Mouse (Mus musculus) lung, embryonic 16.5 days (tissue): ENCODE measurements around the gene Grb10. TPM values are rescaled to one million over a fixed set of nuclear protein-coding genes. Genes with fewer than 3 reads are reported as not detected.
A peak's percentile ranks its signal among the peaks of the same experiment; 100 is the strongest.

Experiments used
- ATAC-seq: fragments of 200-750 bp; cut with Nextera tagmentation; 2 replicates; pipeline ENCODE4 v1.8.0; 2017; ENCODE audit warnings: low read depth, mild to moderate bottlenecking, moderate library complexity
- H3K27ac ChIP-seq: fragments of 300-500 bp; sonication (generic); 2 replicates; pipeline ENCODE4 v1.5.1; 2014; ENCODE audit warnings: mild to moderate bottlenecking, control low read depth, low read length
- H3K27me3 ChIP-seq: fragments of 300-500 bp; sonication (generic); 2 replicates; pipeline ENCODE4 v1.6.1; 2014; ENCODE audit warnings: low read depth, low read length, mixed read lengths; ENCODE audit not compliant: control insufficient read depth, insufficient read depth
- H3K36me3 ChIP-seq: fragments of 300-500 bp; sonication (generic); 2 replicates; pipeline ENCODE4 v1.6.1; 2014; ENCODE audit warnings: low read length; ENCODE audit not compliant: control insufficient read depth, insufficient read depth
- H3K4me1 ChIP-seq: fragments of 300-500 bp; sonication (generic); replicated peaks from 2 replicates; pipeline ENCODE4 v1.6.1; 2014; ENCODE audit warnings: low read length, mixed read lengths; ENCODE audit not compliant: control insufficient read depth, insufficient read depth
- H3K4me2 ChIP-seq: fragments of 300-500 bp; sonication (generic); 2 replicates; pipeline ENCODE4 v1.6.1; 2014; ENCODE audit warnings: low read depth, low read length, control low read depth
- H3K4me3 ChIP-seq: fragments of 300-500 bp; sonication (generic); 2 replicates; pipeline ENCODE4 v1.5.1; 2014; ENCODE audit warnings: mild to moderate bottlenecking, low read length, control low read depth
- H3K9ac ChIP-seq: fragments of 300-500 bp; sonication (generic); 2 replicates; pipeline ENCODE4 v1.6.1; 2014; ENCODE audit warnings: low read length, control low read depth
- H3K9me3 ChIP-seq: fragments of 300-500 bp; sonication (generic); 2 replicates; pipeline ENCODE4 v1.6.1; 2016; ENCODE audit warnings: low read length; ENCODE audit not compliant: control insufficient read depth
- WGBS: fragments of 180-500 bp; shearing (Covaris S2); extraction: QIAGEN DNeasy Blood & Tissue Kit; methylation state at CpG from one replicate; pipeline ENCODE4 v1.1.7; 2014; 5-methylcytosine and 5-hydroxymethylcytosine counted together
- polyA plus RNA-seq: library from polyadenylated mRNA; unstranded; fragments of >200 nt; fragmentation: Nextera tagmentation; extraction: Ambion mirVana; gene quantifications from 2 replicates; pipeline ENCODE4 v1.2.1, GENCODE M21; 2015

Grb10 gene
- polyA plus RNA-seq, 1 experiment from 2014 or later: 579 TPM

DNA sequence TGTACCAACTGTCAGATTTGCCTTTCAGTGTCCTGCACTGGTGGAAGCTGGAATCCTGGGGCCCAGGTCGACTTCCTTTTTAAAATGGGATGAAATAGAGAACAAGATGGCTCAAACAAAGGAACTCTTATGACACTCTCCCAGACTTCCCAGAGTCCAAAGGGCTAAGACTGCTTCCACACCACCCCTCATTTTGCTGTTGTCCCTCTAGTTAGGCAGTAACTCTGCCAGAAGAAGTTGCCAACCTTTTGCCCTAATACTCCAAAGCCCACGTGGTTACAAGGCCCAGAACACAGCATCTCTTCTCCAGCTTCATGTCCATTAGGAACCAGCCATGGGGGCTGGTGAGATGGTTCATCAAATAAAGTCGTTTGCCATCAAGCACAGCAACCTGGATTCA, 15.4 kb downstream of the Grb10 start:
- Histone ChIP-seq H3K9ac (no peak overlapping the region), H3K4me2 (no peak overlapping the region), H3K36me3 (peaks cover 58% of the 10 kb centered on the region), H3K27me3 (peaks cover 54% of the 10 kb centered on the region), H3K4me3 (no peak overlapping the region), H3K27ac (no peak overlapping the region), H3K9me3 (peaks cover 38% of the 10 kb centered on the region), H3K4me1 (no peaks in the 10 kb centered on the region)
- no peak for ATAC-seq
- WGBS: 53% methylated on average over 3 of the region's 3 CpGs

DNA sequence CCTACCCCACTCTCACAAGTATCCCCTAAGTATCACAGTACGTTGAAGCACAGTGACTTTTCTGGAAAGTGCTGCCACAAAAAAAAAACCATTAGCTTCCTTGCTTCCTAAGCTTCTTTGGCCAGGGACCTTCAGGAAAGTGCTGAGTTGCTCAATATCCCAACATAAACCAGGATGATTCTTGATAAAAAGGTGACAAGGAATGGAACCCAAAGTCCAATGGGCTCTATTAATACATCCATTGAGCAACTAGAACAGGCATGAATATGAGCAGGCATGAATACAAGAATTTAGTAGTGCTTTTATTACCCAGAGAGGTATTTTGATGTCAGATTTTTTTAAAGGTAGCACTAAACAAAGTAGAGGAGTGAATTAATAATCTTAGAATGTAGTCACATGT, 18.8 kb downstream of the Grb10 start:
- Histone ChIP-seq H3K9me3 (peaks cover 9% of the 10 kb centered on the region; the same call in 1 of the 2 replicates), H3K27me3 (peaks cover 32% of the 10 kb centered on the region), H3K4me2 (no peak overlapping the region), H3K4me3 (no peak overlapping the region), H3K4me1 (no peaks in the 10 kb centered on the region), H3K9ac (no peak overlapping the region), H3K27ac (no peak overlapping the region), H3K36me3 (peaks cover 26% of the 10 kb centered on the region)
- WGBS: 68% methylated on average over 1 of the region's 1 CpGs
- ATAC-seq: no peak

DNA sequence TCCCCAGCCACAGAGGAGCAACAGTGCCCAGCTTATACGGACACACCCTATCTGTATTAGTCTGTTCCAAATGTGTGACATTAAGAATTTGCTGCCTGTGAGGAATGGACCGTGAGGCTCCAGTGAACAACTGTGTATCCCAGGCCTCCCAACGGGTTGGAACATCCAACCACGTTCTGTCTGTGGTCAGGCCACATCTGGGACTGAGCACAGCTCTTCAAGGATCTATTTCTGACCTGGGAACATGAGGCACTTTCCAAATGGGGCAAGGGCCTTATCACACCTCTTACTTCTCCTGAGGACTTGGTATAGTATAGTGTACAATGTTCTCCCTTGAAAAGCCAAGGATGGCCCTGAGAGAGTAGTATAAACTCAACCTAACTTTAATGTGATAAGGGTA, 19.9 kb downstream of the Grb10 start:
- Histone ChIP-seq H3K27me3 (peaks cover 21% of the 10 kb centered on the region), H3K27ac (no peak overlapping the region), H3K9me3 (peaks cover 3% of the 10 kb centered on the region; the same call in 1 of the 2 replicates), H3K4me1 (no peaks in the 10 kb centered on the region), H3K36me3 (peaks cover 22% of the 10 kb centered on the region), H3K4me3 (no peak overlapping the region), H3K4me2 (no peak overlapping the region), H3K9ac (no peak overlapping the region)
- WGBS: 73% methylated on average over 4 of the region's 4 CpGs
- no peak for ATAC-seq

- H3K36me3 ChIP-seq: peaks cover 11% of the 10 kb centered on the region
- H3K4me3 ChIP-seq: no peak overlapping the region
- H3K4me1 ChIP-seq: no peaks in the 10 kb centered on the region
- H3K9ac ChIP-seq: no peak overlapping the region
- H3K4me2 ChIP-seq: no peak overlapping the region
- WGBS: 66% methylated on average over 3 of the region's 3 CpGs
- H3K27ac ChIP-seq: no peak overlapping the region
- no peak for ATAC-seq
- H3K9me3 ChIP-seq: peaks cover 9% of the 10 kb centered on the region
- no peaks in the 10 kb centered on the region for H3K27me3 ChIP-seq
Observed at GRCm38 (mm10) chr11:12010084-12010483, 28.4 kb downstream of the Grb10 start.

- no peak for ATAC-seq
Observed at GRCm38 (mm10) chr11:12000293-12000910, 38.1 kb downstream of the Grb10 start.

DNA sequence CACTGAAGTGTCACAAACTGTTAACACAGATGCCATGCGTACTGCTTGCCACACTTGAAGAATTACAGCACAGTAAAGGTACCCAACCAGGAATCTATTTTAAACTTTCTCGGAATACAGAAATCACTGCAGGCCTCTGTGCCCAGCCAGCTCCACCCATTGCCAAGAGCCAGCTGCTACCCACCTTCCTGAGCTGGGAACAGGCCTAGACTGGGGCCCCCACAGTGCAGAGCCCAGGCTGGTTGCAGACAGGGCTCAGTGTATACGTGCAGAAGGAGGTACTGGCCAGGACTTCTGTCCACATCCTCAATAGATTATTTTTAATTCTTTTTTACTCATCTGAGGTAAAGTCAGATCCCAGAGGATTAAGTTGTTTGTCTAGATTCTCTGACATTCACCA, 39.6 kb downstream of the Grb10 start:
- WGBS: 66% methylated on average over 3 of the region's 3 CpGs
- no peak overlapping the region for H3K27ac ChIP-seq

More at GRCm38 (mm10) chr11:12000293-12000910, 38.1 kb downstream of the Grb10 start:
- Histone ChIP-seq H3K27ac (no peak overlapping the region), H3K36me3 (0 out of 2 replicates have a peak, but pooled peaks cover 3% of the 10 kb centered on the region), H3K4me3 (no peak overlapping the region), H3K4me1 (peaks cover 3% of the 10 kb centered on the region; the same call in 1 of the 2 replicates), H3K27me3 (no peaks in the 10 kb centered on the region), H3K9ac (no peak overlapping the region), H3K9me3 (no peaks in the 10 kb centered on the region), H3K4me2 (no peak overlapping the region)
- WGBS: 78% methylated on average over 4 of the region's 4 CpGs

DNA sequence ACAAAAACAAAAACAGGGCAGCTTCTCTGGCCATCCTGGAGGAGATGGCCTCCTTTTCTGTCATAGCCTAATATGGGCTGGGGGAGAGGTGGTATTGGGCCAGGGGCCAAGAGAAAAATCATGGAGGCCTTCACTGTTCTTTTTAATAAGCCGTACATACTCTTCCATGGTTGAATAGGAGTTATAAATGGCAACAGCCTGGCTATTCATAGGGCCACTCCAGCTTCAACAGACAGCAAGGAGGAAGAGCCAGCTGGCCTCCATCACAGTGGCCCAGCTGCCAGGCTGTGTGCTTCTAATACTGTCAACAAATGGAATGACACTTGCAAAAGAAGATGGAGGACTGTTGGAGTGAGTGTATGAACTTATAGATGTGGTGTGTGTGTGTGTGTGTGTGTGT, 41.4 kb downstream of the Grb10 start:
- H3K4me3 ChIP-seq: no peak overlapping the region
- peaks cover 3% of the 10 kb centered on the region; the same call in 1 of the 2 replicates for H3K4me1 ChIP-seq
- no peaks in the 10 kb centered on the region for H3K9me3 ChIP-seq
- H3K36me3 ChIP-seq: peaks cover 3% of the 10 kb centered on the region; the same call in 1 of the 2 replicates
- no peak overlapping the region for H3K9ac ChIP-seq
- no peaks in the 10 kb centered on the region for H3K27me3 ChIP-seq
- no peak overlapping the region for H3K4me2 ChIP-seq
- peak; percentile 81 for ATAC-seq
- H3K27ac ChIP-seq: no peak overlapping the region
- WGBS: 49% methylated on average over 1 of the region's 1 CpGs

More for the DNA sequence above, 39.6 kb downstream of the Grb10 start:
- H3K4me1 ChIP-seq: peaks cover 3% of the 10 kb centered on the region; the same call in 1 of the 2 replicates
- no peak for ATAC-seq
- no peaks in the 10 kb centered on the region for H3K9me3 ChIP-seq
- no peak overlapping the region for H3K4me2 ChIP-seq
- H3K36me3 ChIP-seq: 0 out of 2 replicates have a peak, but pooled peaks cover 3% of the 10 kb centered on the region
- no peak overlapping the region for H3K4me3 ChIP-seq
- H3K9ac ChIP-seq: no peak overlapping the region
- H3K27me3 ChIP-seq: no peaks in the 10 kb centered on the region

DNA sequence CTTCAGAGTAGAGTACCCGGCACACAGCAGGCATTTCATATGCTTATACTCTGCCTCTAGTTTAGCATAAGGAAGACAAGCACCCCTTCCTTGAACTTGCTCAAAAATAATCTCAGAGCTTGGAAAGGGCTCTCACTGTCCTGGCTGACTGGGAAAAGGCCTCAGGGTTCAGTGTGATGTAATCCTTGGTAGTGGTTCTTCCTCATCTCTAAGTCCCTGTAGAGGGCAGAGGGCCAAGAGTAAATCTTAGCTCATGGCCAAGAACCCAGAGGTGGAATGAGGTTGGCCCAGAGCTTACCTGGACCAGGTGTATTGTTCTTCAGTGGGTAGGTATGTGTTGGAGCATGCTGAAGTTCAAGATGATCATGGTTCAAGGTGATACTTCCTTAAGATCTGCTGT, 43.1 kb downstream of the Grb10 start:
- Histone ChIP-seq H3K9ac (no peak overlapping the region), H3K27me3 (no peaks in the 10 kb centered on the region), H3K9me3 (no peaks in the 10 kb centered on the region), H3K4me2 (no peak overlapping the region), H3K27ac (no peak overlapping the region), H3K4me3 (no peak overlapping the region), H3K4me1 (peaks cover 3% of the 10 kb centered on the region; the same call in 1 of the 2 replicates), H3K36me3 (peaks cover 3% of the 10 kb centered on the region; the same call in 1 of the 2 replicates)
- no peak for ATAC-seq
- 90% methylated on average over 1 of the region's 1 CpGs for WGBS

DNA sequence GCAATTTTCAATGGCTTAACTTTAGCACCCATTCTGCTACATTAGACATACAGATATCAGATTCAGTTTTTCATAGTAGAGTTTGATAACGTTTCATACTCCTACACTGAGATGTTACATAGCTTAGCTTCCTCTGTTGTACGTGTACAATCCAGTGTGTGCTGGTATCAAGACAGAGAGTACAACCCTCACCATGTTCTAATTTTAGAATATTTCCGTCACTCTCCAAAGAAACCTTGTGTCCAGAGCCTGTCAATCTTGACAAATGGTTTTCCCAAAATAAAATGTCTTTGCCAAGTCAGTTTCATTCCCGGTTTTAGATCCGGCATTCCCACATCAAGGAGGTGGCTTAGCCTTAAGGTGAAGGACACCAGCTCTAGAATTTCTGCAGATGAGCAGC, 44.7 kb downstream of the Grb10 start:
- H3K9ac ChIP-seq: no peak overlapping the region
- WGBS: 66% methylated on average over 5 of the region's 5 CpGs
- no peak for ATAC-seq
- H3K36me3 ChIP-seq: peaks cover 3% of the 10 kb centered on the region; the same call in 1 of the 2 replicates
- no peak overlapping the region for H3K4me3 ChIP-seq
- no peak overlapping the region for H3K4me2 ChIP-seq
- H3K27ac ChIP-seq: no peak overlapping the region
- no peaks in the 10 kb centered on the region for H3K9me3 ChIP-seq
- peaks cover 3% of the 10 kb centered on the region; the same call in 1 of the 2 replicates for H3K4me1 ChIP-seq
- H3K27me3 ChIP-seq: no peaks in the 10 kb centered on the region
